Mouse (Mus musculus) ES-E14 (cell line): Measurements from ENCODE around the gene Fchsd2. TPM values are rescaled to one million over a fixed set of nuclear protein-coding genes. Genes with fewer than 3 reads are reported as not detected.

Experiments
- DNase-seq: peaks from one replicate; pipeline ENCODE4 v3.0.0-alpha.2; 2013; ENCODE audit warnings: low read depth, low spot score
- H3K27ac ChIP-seq: 2 replicates; pipeline ENCODE4 v1.5.1; 2012; ENCODE audit warnings: low read depth, mild to moderate bottlenecking, low read length, moderate library complexity, mixed read lengths; ENCODE audit not compliant: poor library complexity, insufficient read depth, severe bottlenecking
- H3K36me3 ChIP-seq: 2 replicates; pipeline ENCODE4 v1.6.1; 2012; ENCODE audit warnings: mild to moderate bottlenecking, low read length, moderate library complexity, mixed read lengths; ENCODE audit not compliant: control insufficient read depth, poor library complexity, insufficient read depth, severe bottlenecking
- H3K4me1 ChIP-seq, 2 experiments: fragments of 150-350 bp in 1 of 2; sonication (generic) in 1 of 2; 2 replicates each; pipeline ENCODE4 v1.6.1; 2012; ENCODE audit warnings: low read length in 2 of 2, mild to moderate bottlenecking in 1 of 2, mixed read lengths in 1 of 2; ENCODE audit not compliant: control insufficient read depth in 2 of 2, insufficient read depth in 2 of 2, poor library complexity in 1 of 2
- H3K4me3 ChIP-seq, 2 experiments: fragments of 150-350 bp in 1 of 2; sonication (generic) in 1 of 2; 2 replicates each; pipeline ENCODE4 v1.5.1; 2012; ENCODE audit warnings: low read length in 2 of 2, low read depth in 1 of 2, mild to moderate bottlenecking in 1 of 2, mixed read lengths in 1 of 2; ENCODE audit not compliant: insufficient read depth in 1 of 2, poor library complexity in 1 of 2, severe bottlenecking in 1 of 2
- H3K9ac ChIP-seq: 2 replicates; pipeline ENCODE4 v1.6.1; 2012; ENCODE audit warnings: low read depth, mild to moderate bottlenecking, low read length, mixed read lengths; ENCODE audit not compliant: poor library complexity, insufficient read depth, severe bottlenecking
- H3K9me3 ChIP-seq: fragments of 150-350 bp; sonication (generic); 2 replicates; pipeline ENCODE4 v1.6.1; 2012; ENCODE audit warnings: low read depth, mild to moderate bottlenecking, low read length; ENCODE audit not compliant: control insufficient read depth, insufficient read depth
- CHD2 ChIP-seq: IDR thresholded peaks from 2 replicates; pipeline ENCODE4 v1.6.1; 2014; ENCODE audit warnings: mild to moderate bottlenecking, low read depth, low read length, inconsistent platforms
- HCFC1 ChIP-seq: IDR thresholded peaks from 2 replicates; pipeline ENCODE4 v1.6.1; 2012; ENCODE audit warnings: low read length, inconsistent platforms, borderline replicate concordance; ENCODE audit not compliant: insufficient read depth
- MAFK ChIP-seq: IDR thresholded peaks from 2 replicates; pipeline ENCODE4 v1.6.1; 2014; ENCODE audit warnings: mild to moderate bottlenecking, low read depth, low read length, inconsistent platforms; ENCODE audit not compliant: insufficient read depth
- ZC3H11A ChIP-seq: IDR thresholded peaks from 2 replicates; pipeline ENCODE4 v1.6.1; 2012; ENCODE audit warnings: low read depth, mild to moderate bottlenecking, inconsistent platforms, low read length, borderline replicate concordance
- ZNF384 ChIP-seq: IDR thresholded peaks from 2 replicates; pipeline ENCODE4 v1.6.1; 2012; ENCODE audit warnings: low read depth, low read length, inconsistent platforms
- in situ Hi-C, 2 experiments: fragments of 600-800 bp; cut with MboI; formaldehyde crosslinking; loops; one replicate each; pipeline ENCODE4 v1.15.1; 2025; ENCODE audit warnings: low sequenced_read_pairs in 2 of 2, inconsistent platforms in 1 of 2; ENCODE audit not compliant: unreplicated experiment in 2 of 2
- total RNA-seq: library from RNA; depleted of rRNA; stranded (reverse); fragments of 300-350 nt; gene quantifications from 2 replicates; pipeline ENCODE4 v1.2.3, GENCODE M21; 2012

The Fchsd2 gene
- total RNA-seq, 1 experiment, result 11.1 TPM

GRCm38 (mm10) chr7:101310327-101311028, 217.8 kb downstream of the Fchsd2 start:
- H3K4me3 ChIP-seq, result peak overlapping the region; percentile 68 to 91
- peak overlapping the region; percentile 72 for H3K9ac ChIP-seq
- H3K4me1 ChIP-seq, result peaks cover 0 to 3% of the 10 kb centered on the region in 2 experiments; a peak in 1 of 4 replicates
- DNase-seq, result peak; percentile 97
- in situ Hi-C loops, result no loop called here
- H3K36me3 ChIP-seq, result no peaks in the 10 kb centered on the region
- TF ChIP-seq ZC3H11A (0 out of 2 replicates have a peak, but pooled peaks have one; percentile 28), ZNF384 (no peak), MAFK (0 out of 2 replicates have a peak, but pooled peaks have one; percentile 14), CHD2 (no peak), HCFC1 (peak; percentile 77; the same call in 1 of the 2 replicates)
- H3K27ac ChIP-seq, result peak overlapping the region; percentile 52
- no peaks in the 10 kb centered on the region for H3K9me3 ChIP-seq

- Histone ChIP-seq H3K4me1 (peaks cover 0 to 3% of the 10 kb centered on the region in 2 experiments; a peak in 1 of 4 replicates), H3K4me3 (peak overlapping the region in 1 of 2 experiments; percentile 11; a peak in 1 of 4 replicates), H3K9me3 (no peaks in the 10 kb centered on the region), H3K36me3 (no peaks in the 10 kb centered on the region), H3K9ac (no peak overlapping the region; the same call in 1 of the 2 replicates), H3K27ac (no peak overlapping the region)
- in situ Hi-C loops, result no loop called here
- no peak for TF ChIP-seq ZC3H11A
- TF ChIP-seq MAFK, result no peak
- TF ChIP-seq ZNF384, result no peak
- TF ChIP-seq CHD2, result no peak
- no peak for TF ChIP-seq HCFC1
- DNase-seq, result no peak
Observed at GRCm38 (mm10) chr7:101311061-101311460, 218.4 kb downstream of the Fchsd2 start.

- H3K4me1 ChIP-seq, result peaks cover 0 to 3% of the 10 kb centered on the region in 2 experiments; a peak in 1 of 4 replicates
- no peak overlapping the region for H3K4me3 ChIP-seq
- in situ Hi-C loops, result no loop called here
- H3K9me3 ChIP-seq, result no peaks in the 10 kb centered on the region
- H3K27ac ChIP-seq, result no peak overlapping the region
- DNase-seq, result no peak
- no peaks in the 10 kb centered on the region for H3K36me3 ChIP-seq
- no peak overlapping the region for H3K9ac ChIP-seq
- TF ChIP-seq MAFK (no peak), ZNF384 (no peak), CHD2 (no peak), HCFC1 (no peak), ZC3H11A (no peak)
Observed at GRCm38 (mm10) chr7:101313033-101313432, 220.4 kb downstream of the Fchsd2 start.

- Histone ChIP-seq H3K9ac (no peak overlapping the region), H3K27ac (no peak overlapping the region), H3K4me1 (peaks cover 0 to 3% of the 10 kb centered on the region in 2 experiments; a peak in 1 of 4 replicates), H3K36me3 (no peaks in the 10 kb centered on the region), H3K9me3 (no peaks in the 10 kb centered on the region), H3K4me3 (no peak overlapping the region)
- in situ Hi-C loops, result no loop called here
- TF ChIP-seq ZNF384 (no peak), MAFK (no peak), HCFC1 (no peak), ZC3H11A (no peak), CHD2 (no peak)
- no peak for DNase-seq
Observed at GRCm38 (mm10) chr7:101314396-101314795, 221.7 kb downstream of the Fchsd2 start.
